Mouse (Mus musculus) bone marrow macrophage, adult 2 months (primary cell): ENCODE measurements around the gene Lrrc3c.

Experiments
- CTCF ChIP-seq: IDR thresholded peaks from 2 replicates; pipeline ENCODE4 v1.5.1; 2012; ENCODE audit warnings: low read depth, mild to moderate bottlenecking, low read length, moderate library complexity
- POLR2A ChIP-seq: IDR thresholded peaks from 2 replicates; pipeline ENCODE4 v1.6.1; 2012; ENCODE audit warnings: mild to moderate bottlenecking, low read depth, low read length, borderline replicate concordance

DNA sequence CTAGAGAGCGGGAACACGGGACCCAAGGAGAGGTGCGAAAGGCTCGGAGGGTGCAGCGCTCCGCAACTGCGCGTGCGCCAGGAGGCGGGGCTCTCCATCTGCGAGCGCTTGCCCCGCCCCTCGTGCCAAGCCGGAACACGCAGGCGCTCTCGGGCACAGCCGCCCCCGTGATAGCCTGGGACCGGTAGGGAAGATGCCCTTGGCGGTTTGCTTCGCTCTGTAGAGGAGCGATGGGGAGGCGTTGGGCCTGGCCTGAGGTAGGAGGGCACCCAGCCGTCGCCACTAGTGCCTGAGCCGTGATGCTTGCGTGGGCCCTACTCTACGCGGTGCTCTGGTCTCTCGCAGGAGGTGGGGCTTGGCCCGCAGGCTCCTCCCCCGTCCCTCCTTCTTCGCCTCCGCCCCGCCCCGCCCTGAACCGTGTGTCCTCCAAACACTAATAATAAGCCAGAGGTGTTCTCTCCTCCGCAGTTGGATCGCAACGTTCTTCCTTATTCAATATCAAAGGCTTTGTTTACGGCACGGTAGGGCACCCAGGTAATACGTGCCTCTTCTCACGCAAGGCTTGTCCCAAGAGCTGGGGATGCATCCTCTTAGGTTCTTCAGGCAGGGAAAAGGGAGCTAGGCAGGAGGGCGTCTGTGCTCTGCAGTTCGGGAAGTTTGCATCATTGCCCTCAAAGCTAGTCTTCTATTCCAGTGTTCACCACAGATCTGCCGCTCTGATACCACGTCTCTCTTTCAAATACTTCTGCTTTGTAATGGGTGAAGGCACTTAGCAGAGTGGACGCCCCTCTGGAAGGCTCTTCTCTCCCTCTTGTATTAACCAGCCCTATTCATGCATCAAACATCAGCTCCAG is 46.9 kb upstream of the Lrrc3c start, which contains the start of gene Zpbp2:
- no peak for TF ChIP-seq POLR2A
- TF ChIP-seq CTCF: no peak
